Mouse (Mus musculus) gastrocnemius, adult 8-10 months (tissue): ENCODE results near the gene B4galnt1. TPM values are rescaled to one million over a fixed set of nuclear protein-coding genes. Genes with fewer than 3 reads are reported as not detected.

Experiments used
- DNase-seq, 2 experiments: peaks; one replicate each; pipeline ENCODE4 v3.0.0; 2022; ENCODE audit warnings: low spot score in 2 of 2
- total RNA-seq, 4 experiments: library from RNA; stranded (reverse); gene quantifications; 2 replicates each; pipeline ENCODE4 v1.2.4; 2022

The B4galnt1 gene
- total RNA-seq, 4 experiments from 2014 or later = 0.29 to 0.70 (median 0.38) TPM

- no peak for DNase-seq
Measured at GRCm38 (mm10) chr10:127208921-127209320, 43.9 kb downstream of the B4galnt1 start.

GRCm38 (mm10) chr10:127209928-127210570 is 45.0 kb downstream of the B4galnt1 start:
- no peak for DNase-seq

- DNase-seq = peak in 1 of 2 experiments; percentile 22
Measured at GRCm38 (mm10) chr10:127210961-127211405, 46.0 kb downstream of the B4galnt1 start.

- DNase-seq = peak; percentile 85 to 89
Measured at GRCm38 (mm10) chr10:127211414-127211854, 46.4 kb downstream of the B4galnt1 start, which contains the start of gene Pip4k2c. TSS of gene Pip4k2c (minus strand) at chr10:127211585.

GRCm38 (mm10) chr10:127213272-127213671 is 48.2 kb downstream of the B4galnt1 start:
- DNase-seq = no peak

GRCm38 (mm10) chr10:127213704-127214421 is 48.8 kb downstream of the B4galnt1 start:
- no peak for DNase-seq

GRCm38 (mm10) chr10:127214422-127214803 is 49.4 kb downstream of the B4galnt1 start:
- no peak for DNase-seq

GRCm38 (mm10) chr10:127216456-127216855 is 51.4 kb downstream of the B4galnt1 start:
- no peak for DNase-seq

- DNase-seq = no peak
Measured at GRCm38 (mm10) chr10:127217177-127217576, 52.2 kb downstream of the B4galnt1 start.

GRCm38 (mm10) chr10:127218339-127218738 is 53.3 kb downstream of the B4galnt1 start:
- no peak for DNase-seq

Other genes starting within 250 kb of the B4galnt1 start
- gene Ctdsp2, start 186.5 kb upstream of the B4galnt1 start, total RNA-seq = 100 to 1,000 TPM; 103 to 118 (median 106) TPM
- 1 to 10 TPM; 2.3 to 5.7 (median 3.6) TPM for gene Avil, start 164.5 kb upstream of the B4galnt1 start, total RNA-seq
- gene Tsfm, start 134.4 kb upstream of the B4galnt1 start, total RNA-seq = 10 to 100 TPM; 19.5 to 24.0 (median 21.7) TPM
- gene Mettl1, start 123.8 kb upstream of the B4galnt1 start, total RNA-seq = 10 to 100 TPM in 1 of 4 experiments, 1 to 10 TPM in 3; 8.6 to 12.4 (median 9.6) TPM
- not detected for gene Eef1akmt3, start 123.7 kb upstream of the B4galnt1 start, total RNA-seq
- gene Cyp27b1, start 117.0 kb upstream of the B4galnt1 start, total RNA-seq = not detected
- 1 to 10 TPM in 1 of 4 experiments, under 1 TPM in 3; 0.17 to 1.3 (median 0.76) TPM for gene March9, start 105.0 kb upstream of the B4galnt1 start, total RNA-seq
- 10 to 100 TPM; 41.3 to 46.4 (median 43.8) TPM for gene Cdk4, start 101.7 kb upstream of the B4galnt1 start, total RNA-seq
- gene Tspan31, start 95.0 kb upstream of the B4galnt1 start, total RNA-seq = 10 to 100 TPM; 21.0 to 24.9 (median 21.5) TPM
- 1 to 10 TPM in 2 of 4 experiments, under 1 TPM in 2; 0.60 to 1.7 (median 1.0) TPM for gene Agap2, start 89.9 kb upstream of the B4galnt1 start, total RNA-seq
- gene Os9, start 44.1 kb upstream of the B4galnt1 start, total RNA-seq = 10 to 100 TPM in 2 of 4 experiments, 1 to 10 TPM in 2; 7.4 to 13.9 (median 10.8) TPM
- 1 to 10 TPM; 1.8 to 4.1 (median 2.7) TPM for gene Slc26a10, start 15.4 kb downstream of the B4galnt1 start, total RNA-seq
- 10 to 100 TPM in 1 of 4 experiments, 1 to 10 TPM in 3; 7.1 to 12.1 (median 9.0) TPM for gene Arhgef25, start 24.9 kb downstream of the B4galnt1 start, total RNA-seq
- gene Dtx3, start 30.5 kb downstream of the B4galnt1 start, total RNA-seq = 10 to 100 TPM; 22.1 to 27.1 (median 23.2) TPM
- 1 to 10 TPM; 7.6 to 8.8 (median 8.4) TPM for gene Pip4k2c, start 46.4 kb downstream of the B4galnt1 start, total RNA-seq
- under 1 TPM; 0.22 to 0.36 (median 0.29) TPM for gene Kif5a, start 98.1 kb downstream of the B4galnt1 start, total RNA-seq
- 100 to 1,000 TPM in 2 of 4 experiments, 10 to 100 TPM in 2; 89.1 to 101 (median 99.3) TPM for gene Dctn2, start 101.1 kb downstream of the B4galnt1 start, total RNA-seq
- 10 to 100 TPM; 16.0 to 20.8 (median 17.4) TPM for gene Mbd6, start 123.8 kb downstream of the B4galnt1 start, total RNA-seq
- 10 to 100 TPM; 59.2 to 76.6 (median 66.0) TPM for gene Mars, start 146.6 kb downstream of the B4galnt1 start, total RNA-seq
- gene Arhgap9, start 156.7 kb downstream of the B4galnt1 start, total RNA-seq = 1 to 10 TPM in 1 of 4 experiments, under 1 TPM in 3; 0.39 to 1.2 (median 0.57) TPM
- gene Gli1, start 176.7 kb downstream of the B4galnt1 start, total RNA-seq = under 1 TPM; 0.48 to 0.99 (median 0.78) TPM
- not detected for gene Inhbe, start 189.2 kb downstream of the B4galnt1 start, total RNA-seq
- gene Inhbc, start 205.2 kb downstream of the B4galnt1 start, total RNA-seq = not detected
- 100 to 1,000 TPM; 130 to 135 (median 131) TPM for gene R3hdm2, start 215.1 kb downstream of the B4galnt1 start, total RNA-seq